Mouse (Mus musculus) right cerebral cortex, adult 2 months (tissue): ENCODE measurements around the gene E4f1.
A peak's percentile ranks its signal among the peaks of the same experiment; 100 is the strongest.
"Not testable (repeated sequence)": the region's sequence is repeated elsewhere in the genome, so short reads cannot be mapped to it uniquely, and the experiment has no call there.

Experiments
- DNase-seq, 2 experiments: peaks; one replicate each; pipeline ENCODE4 v3.0.0; 2021 to 2022; ENCODE audit warnings: low spot score in 2 of 2

The E4f1 gene

DNA sequence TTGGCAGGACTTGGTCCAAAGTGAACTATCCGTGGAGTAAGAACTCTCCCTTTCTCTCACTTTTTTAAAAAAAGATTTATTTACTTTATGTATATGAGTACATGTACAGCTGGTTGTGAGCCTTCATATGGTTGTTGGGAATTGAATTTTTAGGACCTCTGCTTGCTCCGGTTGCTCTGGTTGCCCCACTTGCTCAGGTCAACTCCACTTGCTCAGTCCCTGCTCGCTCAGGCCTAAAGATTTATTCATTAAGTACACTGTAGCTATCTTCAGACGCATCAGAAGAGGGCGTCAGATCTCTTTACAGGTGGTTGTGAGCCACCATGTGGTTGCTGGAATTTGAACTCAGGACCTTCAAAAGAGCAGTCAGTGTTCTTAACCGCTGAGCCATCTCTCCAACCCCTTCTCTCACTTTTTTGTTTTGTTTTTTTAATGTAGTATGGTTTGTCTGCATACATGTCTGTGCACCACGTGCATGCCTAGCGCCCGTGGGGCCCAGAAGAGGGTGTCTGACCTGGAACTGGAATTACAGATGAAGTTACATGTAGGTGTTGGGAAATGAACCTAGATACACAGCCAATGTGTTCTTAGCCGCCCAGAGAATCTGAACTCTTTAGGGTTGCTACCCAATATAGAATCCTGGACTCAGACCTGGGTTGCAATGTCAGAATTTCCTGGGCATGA is 14.4 kb downstream of the E4f1 start:
- DNase-seq, result not testable (repeated sequence)

DNA sequence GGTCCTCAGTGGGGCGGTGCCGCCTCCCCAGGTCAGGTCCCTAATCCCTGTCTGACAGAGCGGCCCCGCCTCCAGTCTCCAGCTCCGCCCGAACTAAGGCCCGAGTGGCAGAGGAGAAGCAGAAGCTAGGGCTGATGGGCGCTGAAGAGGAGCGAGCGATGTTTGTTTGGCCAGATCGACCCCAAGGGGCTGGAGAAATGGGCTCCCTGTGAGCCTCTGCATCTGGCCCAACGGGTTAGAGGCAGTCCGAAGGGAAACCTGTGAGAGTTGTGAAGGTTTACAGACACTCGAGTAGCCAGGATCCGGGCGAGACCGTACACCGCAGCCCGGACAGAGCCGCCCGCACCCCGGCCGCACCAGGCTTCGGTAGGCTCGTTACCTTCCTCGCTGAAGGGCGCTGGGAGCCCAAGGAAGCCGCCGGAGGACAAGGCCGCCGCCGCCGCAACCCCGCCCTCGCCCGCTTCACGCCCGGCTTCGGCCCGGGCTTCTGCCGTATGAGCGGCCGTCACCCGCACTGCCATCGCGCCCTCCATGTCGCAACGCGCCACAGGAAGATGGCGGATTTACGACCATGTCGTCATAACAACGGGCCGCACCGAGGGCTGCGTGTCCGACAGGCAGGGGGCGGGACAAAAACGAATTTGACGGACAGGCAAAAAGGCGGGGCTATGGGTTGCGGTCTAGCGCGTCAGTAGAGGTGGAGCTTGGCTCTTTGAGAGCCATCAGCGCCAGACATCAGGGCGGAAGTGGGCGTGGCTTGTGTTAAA is 15.2 kb downstream of the E4f1 start:
- DNase-seq, result peak; percentile 99

DNA sequence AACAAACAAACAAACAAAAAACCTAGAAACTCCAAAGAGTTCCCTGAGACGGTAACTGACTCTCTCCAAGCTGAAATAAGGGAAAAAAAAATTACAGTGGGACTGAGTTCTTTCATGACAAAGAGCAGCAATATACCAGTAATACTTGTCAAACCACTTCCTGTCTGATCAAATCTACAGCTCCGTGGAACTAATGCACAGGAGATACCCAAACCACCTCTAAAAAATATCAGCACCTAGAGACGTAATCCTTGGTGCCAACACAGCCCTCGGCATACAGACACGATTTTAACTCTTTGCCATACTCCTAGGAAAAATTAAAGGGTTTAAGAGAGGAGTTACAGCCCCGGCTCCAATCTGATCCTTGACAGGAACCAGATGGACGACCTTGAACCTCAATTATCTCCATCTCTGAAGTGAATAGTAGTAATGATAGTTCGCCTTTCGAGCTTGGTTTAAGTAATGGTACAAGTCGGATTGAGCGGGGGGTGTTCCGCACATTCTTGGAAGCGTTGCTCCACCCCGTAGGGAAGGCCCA is 15.8 kb downstream of the E4f1 start:
- no peak for DNase-seq

DNA sequence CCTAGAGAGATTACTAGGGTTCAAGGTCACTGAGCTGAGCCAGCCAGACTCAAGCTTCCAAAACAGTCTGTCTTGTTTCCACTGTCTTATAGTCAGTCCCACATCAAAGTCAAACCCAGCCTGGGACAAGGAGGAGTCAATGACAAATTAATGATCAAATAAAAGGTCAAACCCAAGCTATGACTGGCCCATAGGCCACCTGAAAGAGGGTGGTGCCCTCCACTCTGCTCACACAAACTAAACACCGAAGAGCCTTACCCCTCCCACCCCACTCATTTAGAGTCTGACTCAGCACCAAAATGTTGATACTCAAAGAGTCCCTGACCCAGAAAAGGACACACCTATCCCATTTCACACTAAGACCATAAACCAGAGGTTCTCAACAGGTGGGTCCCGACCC is 16.7 kb downstream of the E4f1 start:
- DNase-seq, result no peak

DNA sequence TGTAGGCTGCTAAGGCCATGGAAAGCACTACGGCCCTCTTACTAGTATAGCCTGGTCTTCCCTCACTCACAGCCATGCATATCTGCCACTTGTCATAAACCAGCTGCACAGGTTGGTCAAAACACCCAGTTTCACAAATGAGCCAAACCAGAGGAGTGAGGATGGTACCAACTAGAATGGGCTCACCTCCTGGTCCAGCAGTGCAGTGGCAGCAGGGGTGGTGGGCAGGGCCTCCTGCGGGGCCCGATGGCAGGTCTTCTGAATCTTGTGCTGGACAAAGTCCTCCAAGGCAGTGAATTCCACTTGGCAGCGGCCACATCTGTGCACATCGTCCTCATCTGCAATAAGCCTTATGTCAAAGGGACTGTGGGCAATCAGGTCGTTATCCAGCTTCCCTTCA is 18.9 kb downstream of the E4f1 start:
- no peak for DNase-seq

DNA sequence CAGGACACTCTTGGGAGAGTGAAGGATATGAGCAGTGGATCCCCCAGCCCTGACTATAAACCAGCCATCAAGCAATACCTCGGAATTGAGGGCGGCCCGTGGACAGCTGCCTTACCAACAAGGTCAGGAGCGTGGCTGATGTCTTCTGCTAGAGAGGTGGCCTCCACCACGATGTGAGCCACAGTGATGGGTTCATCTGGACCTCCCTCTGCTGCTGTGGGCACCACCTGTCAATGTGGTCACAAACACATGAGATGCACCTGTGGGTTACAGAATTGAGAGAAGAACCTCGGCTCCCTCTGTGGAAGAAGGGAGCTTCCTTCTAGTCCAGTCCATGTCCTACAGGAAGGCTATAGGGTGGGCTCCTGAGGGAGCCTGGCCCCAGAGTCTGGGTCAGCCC is 20.6 kb downstream of the E4f1 start:
- DNase-seq, result no peak

DNA sequence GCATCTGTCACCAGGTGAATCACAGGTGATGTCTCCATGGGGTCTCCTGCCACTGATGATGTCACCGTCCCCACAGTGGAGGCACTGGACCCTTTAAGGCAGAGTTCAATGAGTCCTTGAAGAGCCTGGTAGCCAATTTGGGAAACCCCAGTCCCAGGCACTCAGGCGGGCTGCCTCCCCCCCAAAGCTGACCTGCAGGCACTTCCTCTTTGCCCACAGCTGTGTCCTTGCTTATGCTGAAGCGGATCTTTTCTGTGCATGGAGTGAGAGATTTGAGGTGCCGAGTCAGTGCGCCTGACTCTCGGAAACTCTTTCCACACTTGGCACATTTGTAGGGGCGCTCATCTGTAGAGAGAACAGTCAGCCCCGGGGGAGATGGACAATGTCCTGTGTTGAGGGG is 23.5 kb downstream of the E4f1 start:
- DNase-seq, result no peak

DNA sequence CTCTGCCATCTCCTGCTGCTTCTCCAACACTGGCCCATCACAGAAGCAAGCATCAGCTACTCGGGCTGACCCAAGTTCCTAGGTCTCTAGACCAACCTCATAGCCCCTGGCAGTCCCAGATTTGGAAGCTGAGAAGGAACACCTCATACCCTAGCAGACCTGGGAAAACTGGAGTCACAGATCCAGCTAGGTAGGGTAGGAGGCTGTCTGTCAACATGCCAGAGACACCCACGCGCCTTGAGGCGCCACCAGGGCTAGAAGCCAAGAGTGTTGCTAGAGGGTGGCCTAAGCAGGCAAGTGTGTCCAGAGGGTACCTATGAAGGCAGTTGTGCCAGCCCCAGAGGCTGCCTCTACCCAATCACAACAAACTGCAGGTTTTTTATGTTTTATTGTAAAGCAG is 26.7 kb downstream of the E4f1 start:
- DNase-seq, result peak; percentile 47 to 53

DNA sequence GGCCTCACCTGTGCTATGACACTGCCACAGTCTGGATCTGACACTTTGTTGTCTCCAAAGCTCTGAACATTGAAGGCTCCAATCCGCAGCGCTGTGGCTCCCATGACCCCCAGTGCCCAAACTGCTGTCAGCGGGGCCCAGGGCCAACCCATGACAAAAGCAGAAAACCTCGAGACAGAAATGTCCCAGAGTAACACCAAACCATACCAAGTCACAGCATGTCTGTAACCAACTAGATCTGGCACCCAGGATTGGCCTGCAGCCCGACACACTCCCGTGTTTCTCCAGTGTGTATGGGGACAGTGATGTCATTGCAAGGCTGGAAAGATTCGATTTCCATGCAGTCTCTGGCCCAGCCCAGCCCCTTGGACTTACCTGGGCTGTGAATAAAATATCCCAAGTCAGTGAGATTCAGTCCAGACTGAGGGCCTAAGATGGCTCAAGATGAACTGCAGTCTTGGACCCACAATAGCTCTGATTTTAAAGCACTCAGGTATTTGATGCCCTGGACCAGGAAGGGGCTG is 27.4 kb downstream of the E4f1 start, which contains the start of gene Dnase1l2:
Gene Dnase1l2 (minus strand): TSS at position 474 of the 524 bp plus-strand sequence.
- DNase-seq, result no peak

DNA sequence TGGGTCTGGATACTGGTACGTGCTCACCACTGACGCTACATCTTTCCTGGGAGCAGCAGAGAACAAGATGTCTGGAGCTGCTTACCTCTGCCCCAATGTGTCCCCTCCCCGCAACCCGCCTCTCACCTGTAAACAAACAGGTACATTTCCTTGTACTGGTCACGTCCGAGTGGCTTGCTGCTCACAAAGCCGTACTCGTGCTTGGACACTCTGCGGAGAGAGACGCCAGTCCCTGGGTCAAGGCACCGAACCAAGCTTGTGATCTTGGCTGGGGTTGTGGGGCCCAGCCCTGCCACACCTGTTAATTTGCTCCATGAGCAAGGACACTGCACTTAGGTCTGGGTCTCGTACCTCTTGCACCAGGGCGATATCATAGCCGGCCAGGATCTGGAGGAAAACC is 28.0 kb downstream of the E4f1 start:
- DNase-seq, result no peak

DNA sequence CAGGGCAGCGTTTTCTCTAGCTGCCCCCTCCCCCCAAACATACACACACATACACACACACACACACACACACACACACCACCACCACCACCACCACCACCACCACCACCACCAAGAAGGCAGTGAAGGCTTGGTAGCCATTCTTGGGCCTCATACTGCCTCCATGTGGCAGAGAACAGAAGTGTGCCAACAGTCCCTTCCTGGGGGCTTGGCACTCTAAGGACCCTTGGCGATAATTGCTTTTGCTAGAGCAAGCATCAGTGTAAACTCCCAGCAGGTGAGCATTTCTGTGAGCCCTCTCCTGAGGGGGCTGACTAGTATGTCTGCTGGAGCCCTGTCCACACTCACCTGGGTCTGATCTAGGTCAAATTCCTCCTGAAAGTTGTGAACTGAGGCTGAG is 29.0 kb downstream of the E4f1 start:
- DNase-seq, result no peak

DNA sequence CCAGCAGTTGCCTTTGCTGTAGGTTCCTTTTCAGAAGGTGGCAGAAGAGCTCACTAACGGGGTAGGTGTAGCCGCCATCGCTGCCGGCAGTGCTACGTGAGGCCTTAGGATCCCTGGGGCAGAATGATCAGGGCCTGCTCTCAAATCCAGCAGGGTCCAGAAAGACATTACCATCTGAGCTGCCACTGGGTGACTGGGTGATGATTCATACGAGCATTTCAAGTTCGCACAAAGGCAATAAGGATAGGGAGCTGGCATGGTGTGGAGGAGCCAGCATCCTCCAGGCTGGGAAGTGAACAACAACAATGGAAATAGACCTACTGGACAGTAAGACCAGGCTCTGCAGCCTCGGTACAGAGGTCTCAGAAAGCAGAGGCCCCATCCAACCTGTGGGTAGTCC is 29.7 kb downstream of the E4f1 start:
- DNase-seq, result no peak

DNA sequence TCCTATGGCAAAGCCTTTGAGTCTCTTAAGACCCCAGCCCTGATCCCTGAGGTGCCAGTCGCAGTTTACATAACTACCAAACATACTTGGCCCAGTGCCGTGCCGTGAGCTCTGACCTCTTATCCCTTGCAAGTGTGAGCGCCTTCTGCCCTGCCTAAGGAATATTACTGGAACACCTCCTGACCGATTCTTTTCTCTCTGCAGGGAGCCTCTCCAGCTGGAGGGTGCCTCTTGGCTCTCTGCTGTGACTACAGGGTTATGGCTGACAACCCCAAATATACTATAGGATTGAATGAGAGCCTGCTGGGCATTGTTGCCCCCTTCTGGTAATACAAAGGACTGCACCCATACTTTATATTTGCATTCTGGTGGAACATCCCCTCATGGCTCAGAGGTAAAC is 33.1 kb downstream of the E4f1 start:
- DNase-seq, result peak; percentile 42 to 44

DNA sequence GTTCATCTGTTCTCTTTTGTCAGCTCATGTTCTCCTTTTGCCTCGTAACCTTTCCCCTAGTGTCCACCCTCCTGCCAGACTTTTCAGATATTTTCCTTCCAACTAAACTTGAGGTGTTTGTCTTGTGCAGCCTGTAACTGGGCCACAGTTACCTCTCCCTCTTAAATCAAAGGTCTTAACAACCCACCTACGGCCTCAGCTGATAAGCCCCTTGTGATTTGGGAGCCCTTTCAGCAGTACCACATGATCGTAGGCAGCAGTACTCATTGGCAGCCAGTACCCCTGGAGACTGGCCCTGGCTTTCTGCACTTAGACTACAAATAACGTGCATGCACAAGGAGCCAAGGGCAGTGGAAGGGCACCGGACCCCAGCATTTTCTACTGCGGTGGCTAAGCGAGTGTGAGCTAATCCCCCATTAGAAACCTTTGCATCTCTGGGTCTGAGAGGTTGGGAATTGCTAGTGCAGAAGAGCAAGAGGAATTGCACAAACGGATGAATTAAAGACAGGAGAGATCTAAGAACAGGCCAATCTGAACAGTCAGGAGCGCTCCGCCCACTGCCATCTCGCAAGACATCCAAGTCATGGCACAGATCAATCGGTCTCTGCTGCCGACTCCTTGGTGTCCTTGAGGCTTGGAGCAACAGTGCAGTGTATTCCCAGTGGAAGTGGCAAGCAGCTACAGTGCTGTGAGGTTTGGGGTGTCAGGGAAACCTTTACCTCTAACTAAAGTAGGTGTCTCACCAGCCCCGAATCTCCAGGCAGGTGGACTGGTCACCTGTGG is 40.7 kb downstream of the E4f1 start:
- no peak for DNase-seq

DNA sequence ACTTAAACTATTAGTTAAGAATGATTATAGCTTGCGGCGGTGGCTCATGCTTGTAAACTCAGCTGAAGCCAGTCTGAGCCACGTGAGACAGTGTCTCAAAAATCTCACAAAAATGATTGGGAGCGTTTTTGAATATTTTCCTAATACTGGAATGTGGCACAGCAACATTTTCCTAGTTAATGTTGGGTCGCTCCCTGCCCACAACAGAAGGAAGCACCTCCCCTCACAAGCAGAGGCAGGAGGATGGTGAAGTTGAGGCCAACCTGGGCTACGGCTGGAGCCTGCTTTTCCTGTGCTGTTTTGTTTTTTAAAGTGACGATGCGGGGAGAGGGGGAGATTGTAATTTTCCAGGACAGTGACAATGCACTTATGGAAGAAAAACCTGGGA is 42.9 kb downstream of the E4f1 start:
- no peak for DNase-seq

DNA sequence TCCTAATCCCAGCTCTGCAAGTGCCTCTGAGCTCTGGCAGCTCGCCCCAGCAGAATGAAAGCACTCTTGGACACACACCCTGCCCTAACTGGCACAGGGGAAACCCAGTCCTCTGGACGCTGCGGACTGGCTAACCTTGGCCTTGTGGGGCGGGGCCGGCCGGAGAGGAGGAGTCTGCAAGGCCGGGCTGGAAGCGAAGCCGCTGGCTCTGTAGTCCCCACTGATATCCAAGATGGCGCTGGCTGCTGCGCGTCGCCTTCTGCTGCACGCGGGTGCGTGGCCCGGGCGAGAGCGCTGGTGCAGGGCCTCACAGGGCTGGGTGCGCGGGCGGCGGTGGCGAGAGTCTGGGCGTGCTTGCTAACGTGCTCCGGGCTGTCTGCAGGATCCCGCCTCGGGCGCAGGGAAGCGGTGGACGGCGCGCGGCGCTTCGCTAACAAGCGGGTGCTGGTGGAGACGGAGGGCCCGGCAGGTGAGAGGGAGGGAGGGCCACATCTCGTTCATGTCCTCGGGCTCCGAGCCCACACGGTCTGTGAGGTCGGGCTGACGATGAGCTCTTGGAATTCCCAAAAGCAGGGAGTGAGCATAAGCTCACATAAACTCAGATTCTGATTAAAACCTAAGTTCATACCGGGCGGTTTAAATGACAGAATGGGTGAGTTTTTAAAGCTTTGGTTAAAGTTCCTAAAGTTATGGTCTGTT is 43.5 kb downstream of the E4f1 start, which contains the start of gene Eci1:
Gene Eci1 (plus strand): TSS at position 171 of the 699 bp plus-strand sequence.
- peak; percentile 86 to 87 for DNase-seq

DNA sequence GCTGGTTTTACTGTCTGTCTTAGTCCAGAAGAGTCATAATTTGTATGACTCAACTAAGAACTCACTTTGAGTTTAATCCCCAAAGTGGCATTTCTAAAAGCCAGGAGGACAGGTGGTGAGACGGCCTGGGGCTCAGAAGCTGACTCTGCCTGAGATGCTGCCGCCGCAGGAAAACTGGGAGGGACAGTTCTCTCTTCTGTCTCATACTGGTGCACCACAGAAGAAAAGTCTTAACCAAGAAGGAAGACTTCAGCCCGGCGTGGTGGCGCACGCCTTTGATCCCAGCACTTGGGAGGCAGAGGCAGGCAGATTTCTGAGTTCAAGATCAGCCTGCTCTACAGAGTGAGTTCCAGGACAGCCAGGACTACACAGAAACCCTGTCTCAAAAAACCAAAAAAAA is 44.2 kb downstream of the E4f1 start:
- no peak for DNase-seq

DNA sequence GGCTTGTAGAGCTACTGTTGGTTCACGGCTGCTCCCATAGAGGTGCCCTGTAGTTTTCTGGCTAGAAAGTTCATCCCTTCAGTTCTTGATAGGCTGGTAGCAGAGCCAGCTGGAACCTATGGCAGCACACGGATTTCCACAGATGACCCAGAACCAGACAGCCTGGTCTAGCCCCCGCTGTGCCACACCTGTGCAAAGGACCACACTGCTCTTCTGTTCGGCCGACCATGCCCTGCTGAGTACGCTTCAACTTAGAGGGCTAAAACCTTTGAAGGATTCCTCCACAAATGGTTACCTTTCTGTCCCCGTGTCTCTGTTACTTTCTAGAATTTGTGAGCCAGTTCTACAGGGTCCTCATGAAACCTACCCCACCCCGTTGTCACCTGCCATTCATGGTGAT is 44.8 kb downstream of the E4f1 start:
- DNase-seq, result not testable (repeated sequence)

DNA sequence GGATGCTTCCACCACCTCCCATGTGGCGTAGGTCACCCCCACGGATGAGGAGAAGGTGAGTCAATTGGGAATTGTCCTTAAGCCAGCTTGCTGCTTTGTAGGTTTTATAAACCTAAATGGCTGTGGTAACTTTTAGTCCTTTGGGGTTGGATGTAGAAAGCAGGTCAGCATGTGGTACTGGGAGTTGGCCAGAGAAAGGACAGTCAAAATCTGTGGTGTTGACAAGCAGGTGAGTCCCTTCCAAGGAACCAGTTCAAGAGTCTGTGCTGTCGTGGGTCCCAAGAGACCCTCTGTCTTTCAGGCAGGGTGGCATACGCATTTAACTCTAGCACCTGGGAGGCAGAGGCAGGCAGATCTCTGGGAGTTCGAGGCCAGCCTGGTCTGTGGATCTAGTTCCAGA is 45.6 kb downstream of the E4f1 start:
- no peak for DNase-seq

DNA sequence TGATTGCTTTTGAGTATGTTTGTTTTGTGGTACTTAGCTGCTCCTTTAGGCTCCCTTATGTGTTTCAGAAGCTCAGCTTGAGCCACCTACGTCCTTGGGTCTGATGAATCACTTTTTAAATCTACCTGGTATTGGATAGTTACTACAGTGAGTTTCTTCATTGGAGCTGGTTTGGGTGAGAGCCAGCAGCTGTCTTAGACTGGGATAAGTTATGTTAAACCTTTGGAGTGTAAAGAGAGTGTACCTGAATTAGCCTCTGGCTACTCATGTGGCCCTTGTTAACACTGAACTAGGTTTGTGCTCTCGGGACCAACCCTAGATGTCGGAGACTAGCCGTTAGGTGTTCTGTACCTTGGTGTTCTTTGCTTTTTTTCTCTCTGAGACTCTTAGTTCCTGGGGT is 47.0 kb downstream of the E4f1 start:
- DNase-seq, result no peak

DNA sequence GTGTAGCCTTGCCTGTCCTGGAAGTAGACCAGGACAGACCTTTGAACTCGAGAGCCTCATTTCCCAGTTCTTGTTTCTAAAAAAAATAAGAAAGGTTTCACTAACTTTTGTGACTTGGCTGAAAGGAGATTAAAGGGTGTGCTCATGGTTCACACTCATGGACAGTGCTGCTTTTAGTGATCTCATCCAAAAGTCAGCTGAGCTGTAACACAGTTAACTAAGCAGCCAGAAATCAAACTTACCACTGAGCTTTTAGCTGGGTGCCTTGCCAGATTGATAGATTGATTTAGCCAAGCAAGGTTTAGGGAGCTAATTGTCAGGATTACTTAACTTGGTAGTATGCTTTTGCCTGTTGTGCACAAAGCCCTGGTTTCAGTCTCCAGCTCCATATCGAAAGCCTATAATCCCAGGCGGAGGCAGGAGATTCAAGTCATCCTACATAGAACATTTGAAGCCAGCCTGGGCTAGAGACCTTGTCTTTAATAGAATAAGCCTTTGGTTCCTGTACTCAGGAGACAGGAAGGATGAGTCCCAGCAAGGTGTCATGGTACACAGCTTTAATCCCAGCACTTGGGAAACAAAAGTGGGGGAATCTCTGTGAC is 54.0 kb downstream of the E4f1 start:
- DNase-seq, result no peak
